Mouse (Mus musculus): ENCODE data around the gene Ugt1a2.

DNA sequence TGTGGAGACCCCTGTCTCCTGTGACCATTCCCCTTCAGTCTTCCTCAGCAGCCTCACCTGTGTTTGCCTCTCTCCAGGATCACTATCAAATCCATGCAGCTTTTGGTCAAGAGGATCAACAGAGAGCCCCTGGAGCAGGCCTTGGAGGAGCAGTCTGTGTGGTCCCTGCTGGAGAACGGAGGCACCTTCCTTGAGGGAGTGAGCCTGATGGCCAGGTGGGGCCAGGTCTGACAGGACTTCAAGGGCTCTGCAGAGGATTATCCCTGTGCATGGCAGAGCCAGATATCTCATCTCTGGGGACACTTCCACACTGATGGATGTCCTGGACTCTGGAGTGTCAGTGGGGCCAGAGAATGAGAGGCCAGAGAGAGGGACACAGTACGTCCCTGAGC is 55.1 kb downstream of the Ugt1a2 start:
- TF ChIP-seq CTCF (IDR thresholded peaks at IDR 0.05; ENCODE audit: insufficient read depth, low read length), result no peak
- no peak for TF ChIP-seq POLR2A (IDR thresholded peaks at IDR 0.05; ENCODE audit: borderline replicate concordance, extremely low read depth, low read depth, low read length)

Data from lung, adult 2 months (tissue).